In the genomic region with DNA sequence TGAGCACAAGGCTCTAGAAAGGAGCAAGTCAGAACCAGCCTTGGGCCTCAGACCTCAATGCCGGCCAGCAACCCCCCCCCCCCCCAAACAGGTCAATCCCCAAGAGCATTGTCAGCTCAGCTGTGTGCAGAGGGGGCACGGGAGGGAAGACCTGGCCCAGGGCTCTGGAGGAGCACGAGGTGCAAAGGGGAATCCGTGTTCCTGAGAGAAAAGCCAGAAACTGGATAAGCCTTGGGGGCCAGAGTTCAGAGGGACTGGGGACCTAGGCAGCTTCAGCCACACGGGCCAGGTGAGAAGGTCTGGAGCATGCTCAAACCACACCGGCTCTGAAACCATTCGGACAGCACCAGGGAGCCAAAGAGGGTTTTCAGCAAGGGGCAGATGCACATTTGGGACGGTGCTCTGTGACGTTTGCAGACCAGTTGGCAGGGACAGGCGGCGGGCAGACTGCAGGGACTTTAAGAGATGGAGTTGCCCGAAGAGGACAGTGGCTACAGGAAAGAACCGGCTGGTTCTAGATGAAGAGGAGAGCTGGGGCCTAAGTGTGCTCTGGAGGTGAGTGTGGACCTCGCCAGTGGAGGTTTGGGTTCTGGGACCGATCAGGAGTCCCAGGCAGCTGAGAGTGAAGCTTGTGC, we compare ENCODE assay signal across 9 mouse cellular contexts. TPM values are rescaled to one million over a fixed set of nuclear protein-coding genes. Genes with fewer than 3 reads are reported as not detected.
A peak's percentile ranks its signal among the peaks of the same experiment; 100 is the strongest.
DNase-seq lines count a peak whose midpoint lies in the region; ATAC-seq and TF ChIP-seq lines count a peak whose summit lies in the region.
"Had no signal": no experiment of that assay in that cellular context is flagged by ENCODE, and none has a peak within 500 bp of the region (broad histone marks: within the 10 kb centered on the region; RNA-seq: fewer than 3 reads in every experiment).

No protein-coding gene starts in this region.

- H3K27me3 ChIP-seq in hindbrain, embryonic 12.5 days, result peaks cover 93% of the 10 kb centered on the region
- peaks cover 72% of the 10 kb centered on the region for H3K27me3 ChIP-seq in hindbrain, embryonic 16.5 days (replicated peaks; ENCODE audit: control insufficient read depth, insufficient read depth, low read length)
- H3K27me3 ChIP-seq in G1E (ENCODE audit: insufficient read depth, low read length), result peaks cover 13% of the 10 kb centered on the region; the same call in 1 of the 2 replicates
- H3K27me3 ChIP-seq in liver, embryonic 15.5 days, result peaks cover 100% of the 10 kb centered on the region

- peak overlapping the region; percentile 82; the same call in 1 of the 2 replicates for H3K4me2 ChIP-seq in hindbrain, embryonic 12.5 days (replicated peaks)
- H3K4me2 ChIP-seq in hindbrain, embryonic 16.5 days (ENCODE audit: low read length), result no peak overlapping the region
- peak overlapping the region; percentile 69; the same call in 1 of the 2 replicates for H3K4me2 ChIP-seq in liver, embryonic 15.5 days

- H3K36me3 ChIP-seq in hindbrain, embryonic 12.5 days, result peaks cover 8% of the 10 kb centered on the region
- H3K36me3 ChIP-seq in hindbrain, embryonic 16.5 days (ENCODE audit: control insufficient read depth, insufficient read depth, low read length), result 0 out of 2 replicates have a peak, but pooled peaks cover 3% of the 10 kb centered on the region
- H3K36me3 ChIP-seq in G1E (replicated peaks), result peaks cover 58% of the 10 kb centered on the region
- peaks cover 26% of the 10 kb centered on the region for H3K36me3 ChIP-seq in liver, embryonic 15.5 days (replicated peaks)

- no peak overlapping the region for H3K27ac ChIP-seq in hindbrain, embryonic 12.5 days
- H3K27ac ChIP-seq in hindbrain, embryonic 16.5 days (ENCODE audit: low read depth, low read length), result no peak overlapping the region
- peak overlapping the region; percentile 28 for H3K27ac ChIP-seq in embryonic fibroblast, embryonic 13.5 days (ENCODE audit: insufficient read depth, low read length)
- H3K27ac ChIP-seq in liver, embryonic 15.5 days (replicated peaks), result no peak overlapping the region

- no peak for ATAC-seq in hindbrain, embryonic 12.5 days (ENCODE audit: low FRiP score)
- no peak for ATAC-seq in hindbrain, embryonic 16.5 days
- no peak for ATAC-seq in G1E (ENCODE audit: extremely low read depth, insufficient number of reproducible peaks, low FRiP score, poor library complexity, severe bottlenecking)
- ATAC-seq in liver, embryonic 15.5 days (ENCODE audit: insufficient read depth), result no peak

- H3K4me3 ChIP-seq in hindbrain, embryonic 12.5 days, result peak overlapping the region; percentile 48; the same call in 1 of the 2 replicates
- no peak overlapping the region for H3K4me3 ChIP-seq in hindbrain, embryonic 16.5 days (ENCODE audit: low read length)
- H3K4me3 ChIP-seq in G1E (ENCODE audit: low read depth, low read length), result 0 out of 2 replicates have a peak overlapping the region, but pooled peaks have one; percentile 16
- no peak overlapping the region for H3K4me3 ChIP-seq in embryonic fibroblast, embryonic 13.5 days (ENCODE audit: insufficient read depth, low read length)
- peak overlapping the region; percentile 54; the same call in 1 of the 2 replicates for H3K4me3 ChIP-seq in liver, embryonic 15.5 days (replicated peaks)

- 7% methylated on average over 15 of the region's 15 CpGs for WGBS in hindbrain, embryonic 12.5 days
- 21% methylated on average over 15 of the region's 15 CpGs for WGBS in hindbrain, embryonic 16.5 days
- 28% methylated on average over 15 of the region's 15 CpGs for WGBS in liver, embryonic 15.5 days (ENCODE audit: insufficient replicate concordance)

- TF ChIP-seq CTCF in G1E (IDR thresholded peaks at IDR 0.05; ENCODE audit: low read depth, low read length), result no peak
- TF ChIP-seq CTCF in embryonic fibroblast, embryonic 13.5 days (IDR thresholded peaks at IDR 0.05; ENCODE audit: borderline replicate concordance, insufficient read depth, low read length), result no peak

- H3K9me3 ChIP-seq in hindbrain, embryonic 12.5 days (replicated peaks), result no peaks in the 10 kb centered on the region
- no peaks in the 10 kb centered on the region for H3K9me3 ChIP-seq in hindbrain, embryonic 16.5 days (ENCODE audit: control insufficient read depth, low read length)
- peaks cover 37% of the 10 kb centered on the region for H3K9me3 ChIP-seq in G1E (replicated peaks)
- no peaks in the 10 kb centered on the region for H3K9me3 ChIP-seq in liver, embryonic 15.5 days (replicated peaks)

- no peak overlapping the region for H3K9ac ChIP-seq in hindbrain, embryonic 12.5 days
- no peak overlapping the region for H3K9ac ChIP-seq in hindbrain, embryonic 16.5 days (ENCODE audit: low read depth, low read length)
- H3K9ac ChIP-seq in liver, embryonic 15.5 days, result no peak overlapping the region

- H3K4me1 ChIP-seq in hindbrain, embryonic 12.5 days, result peaks cover 64% of the 10 kb centered on the region
- peaks cover 26% of the 10 kb centered on the region for H3K4me1 ChIP-seq in hindbrain, embryonic 16.5 days (ENCODE audit: control insufficient read depth, insufficient read depth, low read depth, low read length)
- H3K4me1 ChIP-seq in G1E (ENCODE audit: insufficient read depth, low read depth, low read length), result peaks cover 29% of the 10 kb centered on the region
- peaks cover 4% of the 10 kb centered on the region for H3K4me1 ChIP-seq in embryonic fibroblast, embryonic 13.5 days (ENCODE audit: control insufficient read depth, insufficient read depth, low read length)
- H3K4me1 ChIP-seq in liver, embryonic 15.5 days (replicated peaks), result peaks cover 68% of the 10 kb centered on the region

- DNase-seq in G1E (ENCODE audit: low spot score), result no peak
- no peak for DNase-seq in frontal cortex, postnatal 36 days (ENCODE audit: low spot score in 2 of 2)
- DNase-seq in layer of hippocampus, adult 8-10 months (ENCODE audit: low spot score in 2 of 2), result no peak
- DNase-seq in urinary bladder, postnatal 25 days (ENCODE audit: low spot score), result no peak

- no peak for TF ChIP-seq POLR2A in embryonic fibroblast, embryonic 13.5 days (IDR thresholded peaks at IDR 0.05; ENCODE audit: low read depth, low read length)

RNA-seq across cellular contexts. Expression of a gene that starts 1.9 kb away (rescaled TPM):
- polyA plus RNA-seq in hindbrain, embryonic 12.5 days (2016; fragmentation: Nextera tagmentation; extraction: Ambion mirVana), result 0.92 and 1.3 TPM in 2 replicates
- 0.34 TPM in 1 of 2 replicates, not detected in the other for polyA plus RNA-seq in hindbrain, embryonic 16.5 days (2015; fragmentation: Nextera tagmentation; extraction: Ambion mirVana)
- not detected in 2 replicates for total RNA-seq in G1E (2014; fragmentation: Nextera tagmentation)
- total RNA-seq in G1E (2017), result 0.06 and 0.22 TPM in 2 replicates
- not detected in 2 replicates for polyA plus RNA-seq in G1E (2012)
- 4.4 and 8.0 TPM in 2 replicates for polyA plus RNA-seq in embryonic fibroblast, embryonic 13.5 days (2011; ENCODE audit: insufficient read length, low read depth, missing spikeins)
- polyA plus RNA-seq in liver, embryonic 15.5 days (2015; fragmentation: Nextera tagmentation; extraction: Ambion mirVana), result 0.26 and 0.28 TPM in 2 replicates
- total RNA-seq in layer of hippocampus, adult 8-10 months (2022), result 1 to 10 TPM; 2.1 to 3.8 (median 3.2) TPM
- total RNA-seq: MEL had no signal

RNA-seq across cellular contexts. Expression of a gene that starts 46.2 kb away (rescaled TPM):
- polyA plus RNA-seq in hindbrain, embryonic 12.5 days (2016; fragmentation: Nextera tagmentation; extraction: Ambion mirVana), result 139 and 147 TPM in 2 replicates
- polyA plus RNA-seq in hindbrain, embryonic 16.5 days (2015; fragmentation: Nextera tagmentation; extraction: Ambion mirVana), result 86.6 and 94.4 TPM in 2 replicates
- total RNA-seq in G1E (2014; fragmentation: Nextera tagmentation) (44.8 and 53.1 TPM in 2 replicates), G1E (2017) (33.9 and 60.3 TPM in 2 replicates)
- polyA plus RNA-seq in G1E (2012), result 153 and 156 TPM in 2 replicates
- polyA plus RNA-seq in embryonic fibroblast, embryonic 13.5 days (2011; ENCODE audit: insufficient read length, low read depth, missing spikeins), result 35.0 and 40.6 TPM in 2 replicates
- 58.4 and 61.1 TPM in 2 replicates for polyA plus RNA-seq in liver, embryonic 15.5 days (2015; fragmentation: Nextera tagmentation; extraction: Ambion mirVana)
- total RNA-seq in layer of hippocampus, adult 8-10 months (2022), result 10 to 100 TPM; 62.6 to 72.1 (median 65.8) TPM

Comparison
In these comparisons a context has a peak if more than half of its experiments do, and no peak if none do; other contexts are left out.
1. H3K4me3 ChIP-seq: peak in hindbrain, embryonic 12.5 days (single experiment), G1E (single experiment) and liver, embryonic 15.5 days (single experiment); none in hindbrain, embryonic 16.5 days (single experiment) and embryonic fibroblast, embryonic 13.5 days (single experiment).